Mouse (Mus musculus) neural tube, embryonic 14.5 days (tissue): ENCODE data around the gene Mdc1. TPM values are rescaled to one million over a fixed set of nuclear protein-coding genes. Genes with fewer than 3 reads are reported as not detected.
A peak's percentile ranks its signal among the peaks of the same experiment; 100 is the strongest.
"Not testable (repeated sequence)": the region's sequence is repeated elsewhere in the genome, so short reads cannot be mapped to it uniquely, and the experiment has no call there.

Source experiments
- ATAC-seq: fragments of 200-750 bp; cut with Nextera tagmentation; 2 replicates; pipeline ENCODE4 v1.8.0; 2017; ENCODE audit warnings: low read depth, mild to moderate bottlenecking, moderate TSS enrichment, moderate library complexity
- H3K27ac ChIP-seq: fragments of 300-500 bp; sonication (generic); 2 replicates; pipeline ENCODE4 v1.5.1; 2014; ENCODE audit warnings: low read depth, mild to moderate bottlenecking, control low read depth, low read length, moderate library complexity, mixed read lengths
- H3K27me3 ChIP-seq: fragments of 300-500 bp; sonication (generic); 2 replicates; pipeline ENCODE4 v1.6.1; 2014; ENCODE audit warnings: low read length; ENCODE audit not compliant: control insufficient read depth, insufficient read depth
- H3K36me3 ChIP-seq: fragments of 300-500 bp; sonication (generic); 2 replicates; pipeline ENCODE4 v1.6.1; 2014; ENCODE audit warnings: low read length, mixed read lengths; ENCODE audit not compliant: control insufficient read depth, insufficient read depth
- H3K4me1 ChIP-seq: fragments of 300-500 bp; sonication (generic); 2 replicates; pipeline ENCODE4 v1.6.1; 2014; ENCODE audit warnings: low read length; ENCODE audit not compliant: control insufficient read depth, insufficient read depth
- H3K4me2 ChIP-seq: fragments of 300-500 bp; sonication (generic); 2 replicates; pipeline ENCODE4 v1.6.1; 2014; ENCODE audit warnings: mild to moderate bottlenecking, low read depth, low read length, control low read depth
- H3K4me3 ChIP-seq: fragments of 300-500 bp; sonication (generic); 2 replicates; pipeline ENCODE4 v1.5.1; 2014; ENCODE audit warnings: low read depth, low read length, control low read depth, mixed read lengths
- H3K9ac ChIP-seq: fragments of 300-500 bp; sonication (generic); replicated peaks from 2 replicates; pipeline ENCODE4 v1.6.1; 2014; ENCODE audit warnings: low read depth, mild to moderate bottlenecking, control low read depth, low read length, mixed read lengths
- H3K9me3 ChIP-seq: fragments of 300-500 bp; sonication (generic); 2 replicates; pipeline ENCODE4 v1.6.1; 2016; ENCODE audit warnings: low read length; ENCODE audit not compliant: control insufficient read depth
- WGBS: fragments of 180-500 bp; shearing (Covaris S2); extraction: QIAGEN DNeasy Blood & Tissue Kit; methylation state at CpG from one replicate; pipeline ENCODE4 v1.1.7; 2014; 5-methylcytosine and 5-hydroxymethylcytosine counted together
- polyA plus RNA-seq: library from polyadenylated mRNA; unstranded; fragments of >200 nt; fragmentation: Nextera tagmentation; extraction: Ambion mirVana; gene quantifications from 2 replicates; pipeline ENCODE4 v1.2.1, GENCODE M21; 2014

The Mdc1 gene
- polyA plus RNA-seq, 1 experiment from 2014 or later: 8.5 TPM

DNA sequence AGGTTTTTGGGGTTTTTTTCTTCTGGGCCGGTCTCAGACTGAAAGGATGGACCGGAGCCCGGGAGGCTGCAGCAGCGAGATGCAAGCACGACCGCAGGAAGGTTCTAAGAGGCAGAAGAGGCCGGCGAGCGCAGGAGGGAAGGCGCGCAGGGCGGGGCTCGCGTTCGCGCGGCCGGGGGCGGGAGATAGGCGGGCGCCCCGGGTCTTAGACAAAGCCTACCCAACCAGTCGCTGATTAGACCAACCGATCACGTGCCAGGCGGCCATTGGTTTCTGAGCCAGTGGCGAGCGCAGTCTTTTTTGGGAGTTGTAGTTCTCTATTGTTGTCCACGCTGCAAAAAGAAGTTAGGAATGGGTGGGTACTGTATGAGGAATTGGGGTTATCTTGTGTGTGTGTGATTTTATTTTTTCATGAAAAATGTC, 3.2 kb upstream of the Mdc1 start, which contains the start of gene Tubb5:
Gene Tubb5 (minus strand): TSS at position 185 of the 423 bp plus-strand sequence.
- peak within 1 kb of the TSS; percentile 98 for H3K9ac ChIP-seq
- H3K4me1 ChIP-seq: peaks cover 37% of the 10 kb centered on the region
- peak; percentile 75 for ATAC-seq

DNA sequence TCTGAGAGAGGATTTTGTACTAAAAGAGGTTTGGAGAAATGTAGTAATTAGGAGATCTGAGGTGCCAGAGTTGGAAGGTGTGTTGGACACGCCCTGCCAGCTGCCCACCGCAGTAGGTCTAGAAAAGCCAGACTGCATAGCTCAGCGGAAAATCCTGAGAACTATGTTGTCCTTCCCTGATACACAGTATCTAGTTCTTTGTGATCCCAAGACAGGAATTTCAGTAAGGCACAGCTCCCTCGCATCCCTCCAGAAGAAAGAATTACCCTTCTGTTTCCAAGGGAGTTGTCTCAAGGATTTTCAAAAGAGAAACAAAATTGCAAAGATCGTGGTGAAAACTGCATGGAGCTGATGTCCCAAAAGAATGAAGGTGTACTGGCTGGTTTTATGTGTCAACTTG, 2.7 kb upstream of the Mdc1 start:
- Histone ChIP-seq H3K9ac (peak overlapping the region; percentile 33), H3K36me3 (peaks cover 30% of the 10 kb centered on the region), H3K27ac (peak overlapping the region; percentile 81), H3K4me1 (peaks cover 36% of the 10 kb centered on the region), H3K27me3 (no peaks in the 10 kb centered on the region), H3K4me2 (peak overlapping the region; percentile 61), H3K4me3 (peak overlapping the region; percentile 93), H3K9me3 (no peaks in the 10 kb centered on the region)
- 4% methylated on average over 5 of the region's 5 CpGs for WGBS
- no peak for ATAC-seq

More for the DNA sequence above, 3.2 kb upstream of the Mdc1 start, which contains the start of gene Tubb5:
- under 1% methylated on average over 29 of the region's 29 CpGs for WGBS
- H3K36me3 ChIP-seq: peaks cover 34% of the 10 kb centered on the region
- H3K4me3 ChIP-seq: peak within 1 kb of the TSS; percentile 93
- no peaks in the 10 kb centered on the region for H3K9me3 ChIP-seq
- peak within 1 kb of the TSS; percentile 97 for H3K27ac ChIP-seq
- peak within 1 kb of the TSS; percentile 69 for H3K4me2 ChIP-seq
- no peaks in the 10 kb centered on the region for H3K27me3 ChIP-seq

- not testable (repeated sequence) for H3K27me3 ChIP-seq, H3K9me3 ChIP-seq, ATAC-seq
- H3K27ac ChIP-seq: peak overlapping the region; percentile 81
- peak overlapping the region; percentile 33; the same call in 1 of the 2 replicates for H3K9ac ChIP-seq
- peaks cover 26% of the 10 kb centered on the region for H3K36me3 ChIP-seq
- peak overlapping the region; percentile 61 for H3K4me2 ChIP-seq
- 53% methylated on average over 3 of the region's 3 CpGs for WGBS
- H3K4me3 ChIP-seq: peak overlapping the region; percentile 93
- peaks cover 31% of the 10 kb centered on the region for H3K4me1 ChIP-seq
Measured at GRCm38 (mm10) chr17:35839002-35839401, 2.3 kb upstream of the Mdc1 start.

DNA sequence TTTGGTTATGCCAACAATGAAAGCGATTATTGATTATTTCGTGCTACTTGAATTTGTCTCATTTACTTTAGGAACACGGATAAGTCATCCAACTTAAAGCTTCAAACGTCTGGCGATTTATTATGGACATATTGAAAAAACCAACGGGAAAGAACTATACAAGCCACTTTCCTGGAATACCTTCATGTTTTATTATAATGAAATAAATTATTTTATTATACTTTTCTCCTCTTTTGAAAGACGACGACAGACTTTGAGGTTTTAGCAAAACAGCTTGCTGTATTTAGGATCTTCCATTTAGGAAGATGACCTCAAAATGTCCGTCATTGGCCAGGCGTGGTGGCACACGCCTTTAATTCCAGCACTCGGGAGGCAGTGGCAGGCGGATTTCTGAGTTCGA, 754 bp upstream of the Mdc1 start:
- peaks cover 10% of the 10 kb centered on the region for H3K36me3 ChIP-seq
- no peak for ATAC-seq
- peak overlapping the region; percentile 28 for H3K4me3 ChIP-seq
- H3K27me3 ChIP-seq: no peaks in the 10 kb centered on the region
- H3K9ac ChIP-seq: no peak overlapping the region
- H3K27ac ChIP-seq: peak overlapping the region; percentile 30; the same call in 1 of the 2 replicates
- H3K4me1 ChIP-seq: peaks cover 16% of the 10 kb centered on the region
- H3K4me2 ChIP-seq: peak overlapping the region; percentile 38; the same call in 1 of the 2 replicates
- no peaks in the 10 kb centered on the region for H3K9me3 ChIP-seq
- WGBS: 57% methylated on average over 14 of the region's 14 CpGs

DNA sequence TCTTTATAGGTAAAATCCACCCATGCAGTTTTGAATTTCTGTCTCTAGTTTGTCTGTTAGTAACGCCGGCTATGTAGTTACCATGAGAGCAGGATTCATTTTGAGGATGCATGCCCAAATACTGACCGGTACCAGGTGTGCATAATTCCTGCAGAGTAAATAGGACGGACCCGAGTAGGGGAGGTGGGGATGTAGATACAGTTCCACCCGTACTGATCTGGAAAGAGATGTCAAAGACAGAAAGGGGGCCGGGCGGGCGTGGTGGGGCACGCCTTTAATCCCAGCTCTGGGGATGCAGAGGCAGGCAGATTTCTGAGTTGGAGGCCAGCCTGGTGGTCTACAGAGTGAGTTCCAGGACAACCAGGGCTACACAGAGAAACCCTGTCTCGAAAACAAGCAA, 691 bp downstream of the Mdc1 start:
- WGBS: 17% methylated on average over 11 of the region's 11 CpGs
- Histone ChIP-seq H3K9me3 (no peaks in the 10 kb centered on the region), H3K27me3 (no peaks in the 10 kb centered on the region), H3K9ac (peak overlapping the region; percentile 58), H3K36me3 (peaks cover 3% of the 10 kb centered on the region; the same call in 1 of the 2 replicates), H3K4me1 (peaks cover 10% of the 10 kb centered on the region; the same call in 1 of the 2 replicates), H3K4me3 (peak overlapping the region; percentile 57), H3K4me2 (peak overlapping the region; percentile 61), H3K27ac (peak overlapping the region; percentile 64; the same call in 1 of the 2 replicates)
- ATAC-seq: no peak

- Histone ChIP-seq H3K4me2 (no peak overlapping the region), H3K27me3 (no peaks in the 10 kb centered on the region), H3K4me1 (peaks cover 10% of the 10 kb centered on the region; the same call in 1 of the 2 replicates), H3K36me3 (peaks cover 12% of the 10 kb centered on the region), H3K27ac (no peak overlapping the region), H3K9ac (no peak overlapping the region), H3K9me3 (no peaks in the 10 kb centered on the region), H3K4me3 (no peak overlapping the region)
- ATAC-seq: no peak
- WGBS: 95% methylated on average over 3 of the region's 3 CpGs
Measured at GRCm38 (mm10) chr17:35843514-35843913, 2.2 kb downstream of the Mdc1 start.

DNA sequence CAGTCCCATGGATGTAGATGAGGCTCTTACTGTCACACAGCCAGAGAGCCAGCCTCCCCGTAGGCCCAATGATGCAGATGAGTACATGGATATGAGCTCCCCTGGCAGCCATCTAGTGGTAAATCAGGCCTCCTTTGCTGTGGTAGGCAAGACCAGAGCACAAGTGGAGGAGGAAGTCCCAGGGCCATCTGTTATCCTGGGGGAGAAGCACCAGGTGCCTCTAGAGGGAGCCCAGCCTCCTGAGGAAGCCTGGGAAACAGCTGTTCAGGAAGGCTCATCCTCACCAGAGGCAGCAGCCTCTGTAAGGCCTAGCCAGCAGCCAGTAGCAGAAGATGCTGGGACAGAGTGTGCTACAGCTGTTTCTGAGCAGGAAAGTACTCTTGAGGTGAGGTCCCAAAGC, 6.8 kb downstream of the Mdc1 start:
- H3K9ac ChIP-seq: no peak overlapping the region
- no peaks in the 10 kb centered on the region for H3K27me3 ChIP-seq
- no peak overlapping the region for H3K27ac ChIP-seq
- WGBS: 37% methylated on average over 1 of the region's 1 CpGs
- peaks cover 32% of the 10 kb centered on the region for H3K36me3 ChIP-seq
- ATAC-seq: peak; percentile 28; the same call in 1 of the 2 replicates
- no peak overlapping the region for H3K4me2 ChIP-seq
- H3K4me3 ChIP-seq: no peak overlapping the region
- H3K9me3 ChIP-seq: no peaks in the 10 kb centered on the region
- H3K4me1 ChIP-seq: no peaks in the 10 kb centered on the region

DNA sequence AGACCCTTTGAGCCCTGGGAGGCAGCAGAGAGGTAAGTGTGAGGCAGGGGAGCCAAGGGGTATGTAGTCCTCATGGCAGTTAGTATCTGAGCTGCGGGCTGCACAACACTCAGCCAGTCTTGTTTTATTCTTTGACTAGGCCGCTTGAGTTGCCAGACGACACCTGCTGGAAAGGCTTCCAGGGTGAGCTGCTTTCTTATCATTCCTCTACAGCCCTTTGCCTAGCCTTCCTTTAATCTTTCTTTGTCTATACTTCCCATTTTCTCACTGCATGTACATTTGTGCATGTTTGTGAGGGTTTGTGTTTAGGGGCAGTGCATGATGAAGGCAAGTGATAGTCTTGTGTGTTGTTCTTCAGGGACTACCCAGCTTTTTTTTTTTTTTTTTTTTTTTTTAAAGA, 9.7 kb downstream of the Mdc1 start:
- Histone ChIP-seq H3K27ac (no peak overlapping the region), H3K9me3 (no peaks in the 10 kb centered on the region), H3K4me2 (no peak overlapping the region), H3K4me3 (no peak overlapping the region), H3K9ac (no peak overlapping the region), H3K27me3 (no peaks in the 10 kb centered on the region), H3K36me3 (peaks cover 36% of the 10 kb centered on the region), H3K4me1 (no peaks in the 10 kb centered on the region)
- WGBS: 96% methylated on average over 3 of the region's 3 CpGs
- no peak for ATAC-seq

GRCm38 (mm10) chr17:35859371-35859770, 18.1 kb downstream of the Mdc1 start:
- Histone ChIP-seq H3K9ac (no peak overlapping the region), H3K36me3 (peaks cover 8% of the 10 kb centered on the region; the same call in 1 of the 2 replicates), H3K4me2 (no peak overlapping the region), H3K9me3 (no peaks in the 10 kb centered on the region), H3K27ac (no peak overlapping the region), H3K4me1 (0 out of 2 replicates have a peak, but pooled peaks cover 3% of the 10 kb centered on the region), H3K4me3 (no peak overlapping the region), H3K27me3 (no peaks in the 10 kb centered on the region)
- 92% methylated on average over 1 of the region's 1 CpGs for WGBS
- ATAC-seq: no peak
